10 mouse cellular contexts compared by ENCODE assay signal in the genomic region with DNA sequence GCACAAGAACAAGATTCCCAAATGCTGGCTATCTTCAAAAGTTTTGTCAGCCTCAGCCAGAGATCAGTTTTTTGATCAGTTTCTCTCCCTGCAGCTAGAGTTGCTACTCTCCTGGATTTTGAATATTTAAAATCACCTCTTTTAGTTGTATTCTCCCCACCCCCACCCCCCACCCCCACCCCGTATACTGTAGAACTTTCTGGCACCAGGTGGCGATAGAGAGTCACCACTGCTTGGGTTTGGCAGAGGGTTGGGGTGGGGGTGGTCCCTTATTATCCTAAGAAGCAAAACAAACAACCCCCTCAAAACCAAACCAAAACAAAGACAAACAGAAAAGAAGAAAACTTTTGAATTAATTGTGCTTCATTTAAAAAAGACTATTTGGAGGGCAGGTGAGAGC.
DNase-seq lines count a peak whose midpoint lies in the region; ATAC-seq and TF ChIP-seq lines count a peak whose summit lies in the region.
"Had no signal": no experiment of that assay in that cellular context is flagged by ENCODE, and none has a peak within 500 bp of the region (broad histone marks: within the 10 kb centered on the region; RNA-seq: fewer than 3 reads in every experiment).

No protein-coding gene starts in this region.

- H3K9me3 ChIP-seq in hindbrain, postnatal 0 days (ENCODE audit: low read length): no peaks in the 10 kb centered on the region
- no peaks in the 10 kb centered on the region for H3K9me3 ChIP-seq in hindbrain, embryonic 13.5 days
- H3K9me3 ChIP-seq: limb, embryonic 12.5 days had no signal

- no peaks in the 10 kb centered on the region for H3K36me3 ChIP-seq in hindbrain, postnatal 0 days (ENCODE audit: insufficient read depth, low read length)
- no peaks in the 10 kb centered on the region for H3K36me3 ChIP-seq in hindbrain, embryonic 13.5 days
- no peaks in the 10 kb centered on the region for H3K36me3 ChIP-seq in thymus, adult 2 months (ENCODE audit: control insufficient read depth, insufficient read depth, low read length)
- H3K36me3 ChIP-seq: limb, embryonic 12.5 days; neural tube, embryonic 13.5 days had no signal

- H3K4me2 ChIP-seq in hindbrain, postnatal 0 days (ENCODE audit: low read depth, low read length): no peak overlapping the region
- H3K4me2 ChIP-seq in hindbrain, embryonic 13.5 days: no peak overlapping the region
- H3K4me2 ChIP-seq: limb, embryonic 12.5 days; neural tube, embryonic 13.5 days had no signal

- no peak overlapping the region for H3K4me3 ChIP-seq in hindbrain, postnatal 0 days (ENCODE audit: low read length)
- no peak overlapping the region for H3K4me3 ChIP-seq in hindbrain, embryonic 13.5 days
- H3K4me3 ChIP-seq in thymus, adult 2 months (ENCODE audit: control insufficient read depth, insufficient read depth, low read length): no peak overlapping the region
- H3K4me3 ChIP-seq: limb, embryonic 12.5 days; neural tube, embryonic 13.5 days had no signal

- 8% methylated on average over 2 of the region's 2 CpGs for WGBS in hindbrain, postnatal 0 days
- 7% methylated on average over 2 of the region's 2 CpGs for WGBS in hindbrain, embryonic 13.5 days
- WGBS in thymus, adult 2 months: 34% methylated on average over 2 of the region's 2 CpGs

- H3K9ac ChIP-seq in hindbrain, postnatal 0 days (replicated peaks; ENCODE audit: low read length): no peak overlapping the region
- no peak overlapping the region for H3K9ac ChIP-seq in hindbrain, embryonic 13.5 days
- H3K9ac ChIP-seq: limb, embryonic 12.5 days; neural tube, embryonic 13.5 days had no signal

- no peaks in the 10 kb centered on the region for H3K27me3 ChIP-seq in hindbrain, postnatal 0 days (ENCODE audit: insufficient read depth, low read length)
- H3K27me3 ChIP-seq in hindbrain, embryonic 13.5 days: no peaks in the 10 kb centered on the region
- H3K27me3 ChIP-seq in thymus, adult 2 months (ENCODE audit: control insufficient read depth, insufficient read depth, low read length): no peaks in the 10 kb centered on the region
- H3K27me3 ChIP-seq: limb, embryonic 12.5 days; neural tube, embryonic 13.5 days had no signal

- no peak for TF ChIP-seq POLR2A in thymus, adult 2 months (IDR thresholded peaks at IDR 0.05; ENCODE audit: control insufficient read depth, extremely low read depth, insufficient read depth, low read length, poor library complexity)

- peak; percentile 44 for TF ChIP-seq CTCF in hindbrain, postnatal 0 days (IDR thresholded peaks at IDR 0.05; ENCODE audit: low read depth)
- TF ChIP-seq CTCF in thymus, adult 2 months (IDR thresholded peaks at IDR 0.05; ENCODE audit: borderline replicate concordance, control insufficient read depth, extremely low read depth, insufficient read depth, low read length, poor library complexity): no peak

- no peak overlapping the region for H3K27ac ChIP-seq in hindbrain, postnatal 0 days
- no peak overlapping the region for H3K27ac ChIP-seq in hindbrain, embryonic 13.5 days
- no peak overlapping the region for H3K27ac ChIP-seq in thymus, adult 2 months (ENCODE audit: control insufficient read depth, insufficient read depth, low read length)
- H3K27ac ChIP-seq: limb, embryonic 12.5 days; neural tube, embryonic 13.5 days had no signal

- ATAC-seq in CD4-positive, CD25-positive, alpha-beta regulatory T cell, adult 4 months: no peak
- no peak for ATAC-seq in hindbrain, postnatal 0 days
- no peak for ATAC-seq in hindbrain, embryonic 13.5 days (ENCODE audit: low FRiP score)

- no peaks in the 10 kb centered on the region for H3K4me1 ChIP-seq in hindbrain, postnatal 0 days (ENCODE audit: insufficient read depth, low read length)
- H3K4me1 ChIP-seq in hindbrain, embryonic 13.5 days (replicated peaks): no peaks in the 10 kb centered on the region
- no peaks in the 10 kb centered on the region for H3K4me1 ChIP-seq in thymus, adult 2 months (replicated peaks; ENCODE audit: control insufficient read depth, insufficient read depth, low read length)
- H3K4me1 ChIP-seq: limb, embryonic 12.5 days; neural tube, embryonic 13.5 days had no signal

- peak; percentile 3 for DNase-seq in CD4-positive, CD25-positive, alpha-beta regulatory T cell, adult 2 months (ENCODE audit: low read depth, low spot score)
- peak; percentile 39 for DNase-seq in hindbrain, postnatal 0 days (ENCODE audit: low spot score)
- peak; percentile 3 for DNase-seq in thymus, adult 2 months
- DNase-seq in thymus, adult 18-20 months: no peak
- peak; percentile 60 for DNase-seq in thymus, postnatal 4 days
- DNase-seq in B cell, adult 2 months: no peak

Comparison
In these comparisons a context has a peak if more than half of its experiments do, and no peak if none do; other contexts are left out.
1. DNase-seq: peak in CD4-positive, CD25-positive, alpha-beta regulatory T cell, adult 2 months (single experiment), hindbrain, postnatal 0 days (single experiment), thymus, adult 2 months (single experiment) and thymus, postnatal 4 days (single experiment); none in thymus, adult 18-20 months (0 of 2) and B cell, adult 2 months (0 of 2).